Mouse (Mus musculus) fat pad, adult 2 months (tissue): ENCODE measurements at regions not wholly inside any gene's neighbourhood (a gene's known extent, or its start where the extent isn't known, plus 50 kb on each side); places are given as distances from the start of the nearest gene placed in this dataset.

ENCODE experiments used
- DNase-seq: peaks from one replicate; pipeline ENCODE4 v3.0.0-alpha.2; 2011; ENCODE audit warnings: low read depth, low spot score; ENCODE audit errors: extremely low read depth

DNA sequence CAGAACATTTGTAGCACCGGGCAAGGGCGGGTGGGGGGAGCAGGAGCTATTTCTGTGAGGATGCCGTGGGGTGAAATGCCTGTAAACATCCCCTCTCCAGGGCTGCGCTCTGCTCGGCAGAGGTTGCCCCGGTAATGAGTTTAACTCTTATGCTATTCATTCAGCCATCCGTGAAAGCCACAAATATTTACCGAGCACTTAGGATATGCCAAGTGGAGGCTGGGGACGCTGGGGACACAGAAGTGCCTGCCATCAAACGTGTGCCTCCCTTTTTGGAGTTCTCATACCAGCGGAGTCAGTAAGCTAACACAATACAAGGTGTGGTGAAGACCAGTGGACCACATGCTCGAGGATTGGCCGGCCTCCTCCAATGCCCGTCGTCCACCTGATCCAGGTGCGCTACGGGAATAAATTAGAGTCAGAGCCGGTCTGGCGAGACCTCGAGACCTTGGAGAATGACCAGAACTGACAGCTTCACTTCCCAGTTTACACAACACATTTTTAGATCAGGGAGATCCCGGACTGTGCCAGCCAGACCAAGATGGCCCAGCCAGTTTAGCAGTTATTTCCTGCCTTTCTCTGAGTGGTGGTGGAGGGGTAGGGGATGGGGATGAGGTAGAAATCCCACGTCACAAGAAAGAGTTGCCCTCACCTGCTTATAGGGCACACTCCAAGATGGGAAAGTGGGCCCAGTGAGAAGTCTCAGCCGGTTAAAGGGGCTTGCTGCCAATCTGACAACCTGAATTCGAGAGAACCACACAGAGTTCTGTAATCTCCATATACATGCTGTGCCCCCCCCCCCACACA is 134.4 kb downstream of the 2410131K14Rik start:
- DNase-seq = no peak

DNA sequence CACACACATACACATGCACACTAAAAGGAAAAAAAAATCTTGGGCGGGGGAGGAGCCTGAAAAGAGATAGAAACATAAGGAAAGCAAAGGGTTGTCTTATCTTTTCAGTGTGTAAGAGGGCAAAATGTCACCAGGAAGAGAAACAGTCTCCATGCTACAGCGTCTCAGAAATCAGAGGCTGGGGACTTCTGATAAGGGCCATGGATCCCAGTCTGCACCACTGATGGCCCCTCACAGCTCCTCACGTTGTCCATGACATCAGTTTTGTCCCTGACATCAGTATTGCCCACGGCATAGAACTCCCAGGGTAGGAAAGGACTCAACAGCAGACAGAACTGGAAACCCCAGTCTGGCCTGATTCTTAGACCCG is 135.0 kb downstream of the 2410131K14Rik start:
- DNase-seq = no peak

DNA sequence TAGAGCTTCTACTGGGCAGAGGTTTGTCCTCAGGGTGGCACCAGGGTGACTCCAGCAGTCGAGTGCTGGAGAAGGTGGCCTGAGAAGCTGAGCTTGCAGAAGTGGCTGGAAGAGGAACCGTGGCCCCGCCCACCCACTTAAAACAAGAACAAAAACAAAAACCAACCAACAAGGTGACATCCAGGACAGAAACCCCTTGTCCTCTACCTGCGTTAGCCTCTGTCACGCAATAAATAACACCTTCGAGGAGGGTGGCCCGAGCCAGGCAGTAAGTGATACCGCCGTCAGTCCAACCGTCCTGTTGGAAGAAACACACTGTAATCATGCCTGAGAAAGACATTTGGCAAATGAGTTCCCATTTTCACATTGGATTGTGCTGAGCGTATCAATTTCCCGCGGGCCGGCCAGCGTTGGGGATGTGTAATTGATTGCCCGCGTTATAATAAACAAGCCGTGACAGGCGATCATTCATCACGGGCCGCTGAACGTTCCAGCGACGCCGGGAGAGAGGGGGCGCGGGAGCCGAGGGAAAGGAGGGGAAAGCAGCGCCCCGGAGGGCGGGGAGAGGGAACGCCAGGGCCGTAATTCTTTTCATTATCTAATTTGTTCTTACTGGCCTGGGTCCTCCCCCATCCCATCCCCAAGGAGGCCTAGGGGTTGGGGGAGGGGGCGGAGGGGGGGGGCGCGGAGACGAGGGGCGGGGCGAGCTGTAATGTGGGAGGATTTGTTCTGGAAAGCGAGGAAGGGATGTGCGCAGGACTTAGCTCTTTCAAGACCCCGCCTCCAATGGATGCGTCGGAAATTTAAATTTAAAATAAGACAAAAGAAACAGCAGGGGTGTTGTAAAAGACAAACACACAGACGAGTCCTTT is 135.6 kb downstream of the 2410131K14Rik start:
- DNase-seq = no peak

DNA sequence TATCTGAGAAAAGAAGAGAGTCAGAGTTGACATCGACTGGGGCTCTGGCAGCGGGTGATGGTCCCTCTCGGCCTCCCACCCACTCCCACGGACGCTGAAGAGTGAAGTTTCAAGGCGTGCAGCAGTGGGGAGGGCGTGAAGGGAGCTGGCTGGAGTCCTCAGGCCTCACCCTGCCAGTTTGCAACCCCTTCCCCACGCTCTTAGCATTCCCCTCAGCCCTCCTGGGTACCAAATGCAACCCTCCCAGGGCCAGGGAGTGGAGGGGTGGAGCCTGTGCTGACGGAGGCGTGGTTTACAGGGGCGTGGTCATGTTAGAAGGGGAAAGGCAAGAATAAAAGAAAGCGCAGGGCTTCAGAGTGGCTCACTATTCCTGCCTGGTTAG is 136.3 kb downstream of the 2410131K14Rik start:
- no peak for DNase-seq

DNA sequence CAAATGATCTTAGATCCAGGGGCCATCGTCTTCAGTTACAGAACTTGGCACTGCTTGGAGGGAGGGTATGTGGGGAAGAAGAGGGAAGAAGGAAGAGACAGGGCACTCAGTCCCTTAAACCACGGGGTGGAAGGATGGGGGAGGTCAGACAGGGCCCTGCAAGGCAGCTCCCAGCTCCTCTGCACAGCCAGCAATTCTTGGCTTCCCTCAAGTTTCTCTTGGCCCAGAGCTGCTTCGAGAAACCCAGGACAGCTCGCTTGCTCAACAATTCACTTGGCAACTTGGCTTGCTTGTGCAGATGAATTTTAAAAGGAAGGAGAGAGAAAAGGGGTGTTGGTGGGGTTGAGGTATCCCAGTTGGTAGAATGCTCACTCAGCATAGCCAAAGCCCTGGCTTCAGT is 141.1 kb downstream of the 2410131K14Rik start:
- DNase-seq = peak; percentile 50

DNA sequence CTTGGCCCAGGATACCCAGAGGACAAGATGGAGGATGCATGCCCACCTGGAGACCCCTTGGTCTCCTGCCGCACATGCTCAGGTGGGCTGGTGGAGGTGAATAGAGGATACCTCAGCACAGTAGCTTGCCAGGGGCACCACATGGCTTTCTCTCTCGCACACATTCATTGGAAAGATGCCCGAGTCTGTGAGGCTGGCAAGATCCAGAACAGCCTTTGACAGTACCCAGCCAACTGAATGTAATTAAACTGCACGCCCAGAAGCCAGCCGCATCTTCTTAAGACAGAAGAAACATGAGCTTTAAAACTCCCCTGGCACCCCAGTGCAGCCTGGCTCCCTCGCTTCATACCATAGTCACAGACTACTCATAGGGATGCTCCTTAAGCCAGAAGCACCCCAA is 143.4 kb downstream of the 2410131K14Rik start:
- DNase-seq = no peak

DNA sequence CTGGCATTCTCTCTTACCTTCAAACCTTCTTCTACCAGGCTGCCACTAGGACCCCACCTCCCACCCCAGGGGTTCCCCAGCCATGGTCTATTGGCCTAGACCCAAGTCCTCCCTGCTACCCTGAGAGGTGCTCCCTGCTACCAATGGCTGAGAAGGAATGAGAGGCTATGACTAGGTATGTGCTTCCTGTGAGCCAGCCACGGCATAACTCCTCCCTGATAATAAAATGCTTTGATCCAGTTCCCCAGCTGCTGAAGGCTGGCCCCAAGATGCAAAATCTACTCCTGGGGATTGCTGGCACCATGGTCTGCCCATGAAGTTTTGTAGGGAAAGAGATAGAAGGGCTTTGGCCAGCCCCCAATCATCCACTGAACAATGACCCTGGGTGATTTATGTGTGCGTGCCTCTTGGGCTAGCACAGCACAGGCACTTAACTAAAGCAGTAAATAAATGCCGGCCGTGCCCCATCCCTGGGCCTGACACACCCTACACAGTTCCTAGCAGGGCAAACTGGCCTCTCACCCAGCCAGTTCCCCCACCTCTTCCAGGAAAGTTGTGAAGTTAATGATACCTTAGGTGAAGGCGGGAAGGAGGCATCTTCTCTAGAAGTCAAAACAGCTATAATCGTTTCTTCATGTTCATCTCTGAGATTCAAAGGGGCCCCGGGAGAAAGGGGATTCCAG is 145.8 kb downstream of the 2410131K14Rik start:
- DNase-seq = no peak

DNA sequence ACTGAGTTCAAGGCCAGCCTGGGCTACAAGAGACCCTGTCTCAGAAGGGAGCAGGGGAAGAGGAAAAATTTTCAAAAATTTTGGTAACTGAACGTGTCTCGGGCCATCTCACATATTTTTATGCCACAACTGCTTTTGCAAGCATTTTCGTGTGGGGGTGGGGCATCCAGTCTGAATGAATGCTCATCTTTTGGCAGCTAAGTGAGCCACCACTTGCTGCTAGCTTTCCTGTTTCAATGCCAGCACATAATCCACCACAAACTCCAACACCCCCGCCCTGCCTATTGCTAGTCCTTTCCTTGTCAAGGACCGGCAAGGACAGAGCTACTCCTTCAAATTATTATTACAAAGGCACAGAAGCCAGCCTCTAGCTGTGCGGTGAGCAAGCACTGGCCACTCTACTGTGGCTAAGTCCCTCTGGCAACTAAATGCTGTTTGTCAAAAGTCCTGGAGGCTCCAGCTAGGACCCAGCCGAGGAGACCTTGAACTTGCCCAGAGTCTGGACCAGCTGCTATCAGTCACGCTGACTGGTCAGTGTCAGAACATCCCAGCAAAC is 148.0 kb downstream of the 2410131K14Rik start:
- DNase-seq = peak; percentile 57

DNA sequence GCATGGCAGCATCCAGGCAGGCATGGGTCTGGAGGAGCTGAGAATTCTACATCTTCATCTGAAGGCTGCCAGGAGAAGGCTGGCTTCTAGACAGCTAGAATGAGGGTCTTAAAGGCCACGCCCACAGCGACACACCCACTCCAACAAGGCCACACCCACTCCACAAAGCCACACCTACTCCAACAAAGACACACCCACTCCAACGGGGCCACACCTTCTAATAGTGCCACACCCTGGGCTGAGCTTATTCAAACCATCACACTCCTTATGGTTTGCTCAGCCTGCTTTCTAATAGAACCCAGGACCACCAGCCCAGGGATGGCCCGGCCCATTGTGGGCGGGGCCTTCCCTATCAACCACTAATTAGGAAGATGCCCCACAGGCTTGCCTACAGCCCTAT is 149.0 kb downstream of the 2410131K14Rik start:
- DNase-seq = no peak

DNA sequence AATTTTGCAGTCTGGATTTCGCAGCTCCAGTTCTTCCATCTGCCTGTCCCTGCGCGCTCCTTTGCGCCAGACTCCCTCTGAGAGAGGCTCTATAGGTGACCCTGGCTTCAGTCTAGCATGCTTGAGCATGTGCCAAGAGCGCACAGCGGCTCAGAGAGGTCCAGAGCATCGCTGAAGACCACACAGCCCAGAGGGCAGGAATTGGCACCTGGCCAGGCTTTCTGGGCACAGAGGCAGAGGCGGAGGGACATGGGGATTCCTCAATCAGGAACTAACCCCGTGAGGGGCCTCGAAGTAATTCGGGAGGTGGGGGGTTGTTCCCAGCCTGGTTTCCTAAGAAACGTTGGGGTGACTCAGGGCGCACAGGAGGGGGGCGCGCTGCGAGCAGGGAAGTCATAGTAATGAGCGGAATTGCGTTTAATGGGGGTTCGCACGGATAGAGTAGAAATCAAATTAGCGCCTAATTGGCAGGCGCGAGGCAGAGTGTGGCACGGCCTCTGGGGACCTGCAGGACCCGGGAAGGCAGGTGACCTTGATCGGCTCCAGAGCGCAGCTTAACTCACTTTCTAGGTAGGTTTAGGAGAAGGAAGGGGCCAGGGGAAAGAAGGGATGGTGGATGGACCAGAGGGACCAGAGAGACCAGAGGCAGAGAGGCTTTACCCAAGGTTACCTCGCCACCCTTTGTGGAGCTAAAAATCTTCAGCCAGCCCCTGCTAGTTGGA is 151.1 kb downstream of the 2410131K14Rik start:
- no peak for DNase-seq

DNA sequence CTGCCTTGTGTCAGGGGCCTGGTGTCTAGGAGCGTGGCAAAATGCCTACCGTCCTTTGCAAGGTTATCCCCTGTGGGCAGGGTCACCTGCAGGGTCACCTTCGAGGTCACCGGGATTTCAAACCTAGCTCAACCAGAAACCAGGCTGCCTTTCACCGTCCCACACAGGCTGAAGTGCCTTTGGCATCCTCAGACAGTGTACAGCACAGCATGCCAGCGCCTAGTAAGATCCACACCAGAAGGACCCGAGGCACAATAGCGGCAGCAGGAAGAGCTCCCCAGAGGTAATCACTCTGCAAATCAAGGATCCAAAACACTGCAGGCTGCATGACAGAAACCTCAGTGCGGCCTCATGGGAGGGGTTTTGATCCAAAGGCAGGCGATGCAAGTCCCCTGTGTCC is 155.9 kb downstream of the 2410131K14Rik start:
- DNase-seq = no peak

DNA sequence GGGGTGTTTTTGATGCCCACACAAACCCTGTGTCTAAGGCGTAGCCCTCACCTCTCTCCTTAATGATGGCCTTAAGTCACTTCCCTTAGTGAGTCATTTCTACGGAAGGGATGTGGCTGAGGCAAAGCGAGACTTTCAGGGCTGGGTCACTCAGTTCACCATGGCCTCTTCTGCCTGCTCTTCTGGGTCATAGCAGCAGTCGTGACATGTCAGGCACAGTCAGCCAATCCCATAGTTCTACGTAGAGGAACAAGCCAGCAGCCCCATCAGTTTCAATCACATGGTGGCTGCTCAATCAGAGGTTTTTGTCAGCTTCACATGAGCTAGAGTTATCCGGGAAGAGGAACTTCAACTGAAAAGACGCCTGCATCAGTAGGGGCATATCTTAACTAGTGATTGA is 156.1 kb upstream of the Med13l start:
- DNase-seq = no peak

DNA sequence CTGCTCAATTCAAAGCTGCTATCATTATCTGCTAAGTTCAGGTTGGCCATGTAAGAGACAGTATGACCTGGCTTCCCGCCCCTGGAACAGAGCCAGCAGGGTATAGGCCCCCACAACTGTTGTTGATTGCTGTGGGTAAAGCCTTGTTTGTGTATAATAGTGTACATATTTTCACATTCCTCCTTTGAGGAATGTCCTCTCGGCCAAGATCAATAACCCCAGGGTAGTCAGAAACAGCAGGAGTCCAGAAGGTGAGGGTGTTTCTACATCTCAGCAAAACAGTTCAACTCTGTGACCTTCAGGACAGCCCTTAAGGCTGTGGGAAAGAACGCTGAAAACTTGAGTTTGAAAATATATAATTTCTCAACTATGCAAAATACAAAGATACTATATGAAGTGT is 155.1 kb upstream of the Med13l start:
- no peak for DNase-seq

DNA sequence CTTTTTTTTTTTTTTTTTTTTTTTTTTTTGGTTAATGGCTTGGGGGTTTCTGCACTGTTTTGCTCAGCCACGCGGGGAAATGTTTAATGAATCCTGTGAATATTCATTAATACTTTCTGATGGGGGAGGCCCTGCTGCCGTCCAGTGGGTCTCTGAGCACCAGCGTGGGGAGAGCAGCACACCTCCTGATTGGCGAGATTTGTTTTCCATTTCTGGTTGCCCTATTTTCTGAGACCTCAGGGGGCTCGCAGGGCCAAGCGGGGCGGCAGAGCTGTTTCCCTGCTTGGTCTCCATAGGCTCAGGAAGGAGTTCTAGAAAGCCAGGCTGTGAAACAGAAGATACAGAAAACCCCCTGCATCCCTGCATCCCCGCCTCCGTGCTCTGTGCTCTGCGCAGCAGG is 153.0 kb upstream of the Med13l start:
- no peak for DNase-seq

DNA sequence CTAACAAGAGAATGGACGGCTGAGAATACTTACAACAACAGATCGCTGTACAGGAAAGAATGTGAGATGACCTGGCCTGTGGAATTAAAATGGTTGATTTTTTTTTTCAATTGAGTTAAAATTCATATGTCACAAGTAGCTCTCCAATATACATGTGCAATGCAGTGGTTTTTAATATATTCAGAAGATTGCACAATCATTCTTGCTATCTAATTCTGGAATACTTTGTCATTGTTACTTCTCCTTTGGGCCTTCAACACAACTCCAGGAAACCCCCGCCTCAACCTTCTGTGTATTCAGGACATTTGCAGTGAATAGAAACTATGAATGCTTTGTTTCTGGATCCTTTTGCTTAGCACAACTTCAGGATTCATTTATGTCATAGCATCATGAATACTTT is 152.5 kb upstream of the Med13l start:
- DNase-seq = no peak

DNA sequence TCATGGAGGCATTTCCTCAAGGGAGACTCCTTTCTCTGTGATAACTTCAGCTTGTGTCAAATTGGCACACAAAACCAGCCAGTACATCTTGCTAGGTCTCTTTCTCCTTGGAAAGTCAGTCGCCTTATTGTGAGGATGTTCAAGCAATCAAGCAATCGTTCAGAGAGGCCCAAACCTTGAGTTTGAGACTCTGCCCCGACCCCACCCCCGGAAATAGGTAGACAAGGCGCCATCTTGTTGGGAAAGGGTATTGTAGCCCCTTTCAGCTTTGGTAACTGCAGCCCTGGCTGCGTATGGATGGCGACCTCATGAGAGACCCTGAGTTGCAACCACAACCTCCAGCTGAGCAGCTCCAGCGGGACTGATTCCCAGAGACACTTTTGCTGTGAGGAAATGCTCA is 151.7 kb upstream of the Med13l start:
- DNase-seq = no peak

DNA sequence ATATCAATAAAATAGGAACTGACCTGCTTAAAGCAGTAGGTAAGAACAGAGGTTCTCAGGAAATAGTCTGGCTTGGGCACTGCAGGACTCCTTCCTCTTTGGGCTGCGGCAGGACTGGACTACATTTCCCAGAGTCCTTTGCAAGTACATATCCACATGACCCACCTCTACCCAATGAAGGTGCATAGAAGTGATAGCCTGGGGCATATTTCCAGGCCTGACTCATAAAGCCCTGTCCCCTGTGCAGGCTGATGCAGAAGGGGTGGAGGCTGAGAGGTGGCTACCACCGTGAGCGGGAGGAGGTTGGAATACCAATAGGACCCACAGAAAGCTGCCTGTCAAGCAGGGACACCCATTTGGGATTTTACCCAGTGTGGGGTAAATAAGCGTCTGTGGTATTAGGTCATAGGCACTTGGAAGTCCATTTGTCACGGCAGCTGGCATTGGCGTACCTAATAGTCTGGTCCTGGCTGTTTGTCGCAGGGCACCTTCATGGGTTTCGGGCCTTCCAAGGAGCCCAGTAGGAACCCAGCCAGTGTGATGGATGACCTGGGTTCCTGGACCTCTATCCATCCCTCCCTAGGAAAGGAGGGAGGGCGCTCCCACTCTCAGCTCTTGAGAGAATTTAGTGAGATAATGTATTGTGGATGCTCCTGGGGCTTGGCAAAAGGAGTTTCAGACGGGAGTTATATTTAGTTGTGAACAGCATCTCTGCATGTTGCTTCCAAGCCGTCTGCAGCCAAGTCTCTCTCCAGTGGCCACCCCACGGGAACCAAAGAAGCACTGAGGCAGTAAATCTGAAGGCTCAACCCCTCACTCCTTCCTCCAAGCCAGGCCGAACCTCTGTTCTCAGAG is 146.8 kb upstream of the Med13l start:
- DNase-seq = no peak

DNA sequence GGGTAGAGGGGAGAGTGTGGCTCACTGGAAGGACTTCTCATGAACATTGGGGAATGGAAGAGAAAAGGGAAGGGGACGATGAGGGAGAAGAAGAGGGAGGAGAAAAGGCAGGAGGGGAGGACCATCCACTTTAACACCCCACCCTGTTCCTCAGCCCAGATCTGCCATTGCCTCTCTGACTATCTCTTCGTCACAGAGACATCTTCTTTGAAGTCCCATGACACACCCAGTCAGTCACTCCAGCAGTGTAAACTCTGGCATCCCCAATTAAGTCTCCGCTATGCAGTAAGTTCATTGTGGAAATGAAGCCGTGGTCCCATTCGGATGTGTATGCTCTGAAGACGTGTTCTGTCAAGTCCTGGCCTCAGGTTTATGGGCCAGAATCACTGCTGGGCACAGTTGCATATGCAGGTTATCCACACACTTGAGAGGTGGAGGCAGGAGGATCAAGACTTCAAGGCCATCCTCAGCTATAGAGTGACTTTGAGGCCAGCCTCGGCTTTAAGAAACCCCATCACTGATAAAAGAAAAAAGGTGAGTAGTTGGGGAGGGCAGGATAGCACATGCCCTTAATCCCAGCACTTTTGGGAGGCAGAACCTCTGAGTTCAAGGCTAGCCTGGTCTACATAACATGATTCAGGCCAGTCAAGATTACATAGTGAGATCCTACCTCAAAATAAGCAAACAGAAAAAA is 141.0 kb upstream of the Med13l start:
- DNase-seq = no peak
